Mouse (Mus musculus) retina, embryonic 14.5 days (tissue): ENCODE results near the gene Zc3h7b.
A peak's percentile ranks its signal among the peaks of the same experiment; 100 is the strongest.

ENCODE experiments used
- DNase-seq: peaks from one replicate; pipeline ENCODE4 v3.0.0-alpha.2; 2015; ENCODE audit warnings: low spot score

The Zc3h7b gene

DNA sequence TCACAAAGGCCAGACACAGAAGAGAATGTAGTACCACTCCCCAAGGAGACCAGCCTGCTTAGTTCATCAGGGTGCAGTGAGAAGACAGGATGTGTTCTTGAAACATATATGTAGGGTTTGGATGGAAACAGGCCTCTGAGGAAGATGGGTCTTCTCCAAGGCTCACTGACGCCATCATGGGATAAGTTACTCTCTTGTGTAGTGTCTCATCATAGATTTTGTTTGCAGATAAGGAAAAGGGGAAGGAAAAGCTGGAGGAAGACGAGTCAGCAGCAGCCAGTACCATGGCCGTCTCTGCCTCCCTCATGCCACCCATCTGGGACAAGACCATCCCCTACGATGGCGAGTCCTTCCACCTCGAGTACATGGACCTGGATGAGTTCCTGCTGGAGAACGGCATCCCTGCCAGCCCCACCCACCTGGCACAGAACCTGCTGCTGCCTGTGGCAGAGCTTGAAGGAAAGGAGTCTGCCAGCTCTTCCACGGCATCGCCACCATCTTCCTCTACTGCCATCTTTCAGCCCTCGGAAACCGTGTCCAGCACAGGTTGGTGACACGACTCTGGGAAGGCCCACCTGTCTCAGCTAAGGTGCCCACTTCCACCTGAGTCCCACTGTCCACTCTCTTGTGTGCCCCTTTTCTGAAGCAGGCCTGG is 70.0 kb downstream of the Zc3h7b start:
- DNase-seq, result no peak

DNA sequence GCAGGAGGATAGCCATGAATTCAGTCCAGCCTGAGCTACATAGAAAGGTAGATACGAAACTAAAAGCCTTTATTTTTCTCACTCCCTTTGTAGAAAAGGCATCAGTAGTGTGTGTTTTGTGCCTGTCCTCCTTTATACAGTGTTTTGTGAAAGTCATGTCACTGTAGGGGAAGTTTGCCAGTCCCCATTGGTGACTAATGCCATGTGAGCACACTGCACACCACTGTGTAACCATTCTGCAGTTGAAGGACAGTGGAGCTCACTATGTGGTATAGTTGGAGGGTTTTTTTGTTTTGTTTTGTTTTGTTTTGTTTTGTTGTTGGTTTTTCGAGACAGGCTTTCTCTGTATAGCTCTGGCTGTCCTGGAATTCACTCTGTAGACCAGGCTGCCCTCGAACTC is 73.5 kb downstream of the Zc3h7b start:
- DNase-seq, result no peak

DNA sequence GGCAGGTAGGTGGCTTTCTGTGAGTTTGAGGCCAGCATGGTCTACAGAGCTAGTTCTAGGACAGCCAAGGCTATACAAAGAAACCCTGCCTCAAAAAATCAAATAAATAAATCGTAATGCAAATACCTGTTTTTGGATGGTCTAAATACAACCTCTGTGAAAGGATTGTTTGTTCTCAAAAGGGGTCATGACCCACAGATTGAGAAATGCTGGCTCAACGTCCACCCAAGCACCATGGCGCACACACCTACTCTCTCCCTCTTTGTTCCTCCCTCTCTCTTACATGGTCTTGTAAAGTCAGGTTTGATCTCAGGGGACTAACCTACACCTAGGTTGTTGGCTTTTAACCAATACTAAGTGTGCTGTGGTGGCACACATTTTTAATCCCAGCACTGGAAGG is 77.8 kb downstream of the Zc3h7b start:
- no peak for DNase-seq

DNA sequence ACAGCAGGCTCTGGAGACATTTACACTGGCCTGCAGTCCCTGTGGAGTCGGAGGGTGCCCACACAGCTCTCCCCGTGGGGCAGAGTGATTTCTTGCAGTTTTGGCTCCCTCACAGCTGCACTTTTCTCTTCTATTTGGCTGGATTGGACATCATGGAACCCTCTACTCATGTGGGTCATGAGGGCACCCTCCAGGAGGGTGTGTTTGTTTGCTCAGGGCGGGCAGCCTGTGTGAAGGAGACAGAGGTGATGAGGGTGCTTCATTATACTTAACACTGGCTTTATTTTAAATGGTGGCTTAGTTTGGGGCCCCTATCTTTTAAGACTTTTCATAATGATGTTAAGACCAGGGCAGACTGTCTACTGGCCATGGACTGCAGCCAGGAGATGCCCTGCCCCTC is 80.0 kb downstream of the Zc3h7b start:
- no peak for DNase-seq

DNA sequence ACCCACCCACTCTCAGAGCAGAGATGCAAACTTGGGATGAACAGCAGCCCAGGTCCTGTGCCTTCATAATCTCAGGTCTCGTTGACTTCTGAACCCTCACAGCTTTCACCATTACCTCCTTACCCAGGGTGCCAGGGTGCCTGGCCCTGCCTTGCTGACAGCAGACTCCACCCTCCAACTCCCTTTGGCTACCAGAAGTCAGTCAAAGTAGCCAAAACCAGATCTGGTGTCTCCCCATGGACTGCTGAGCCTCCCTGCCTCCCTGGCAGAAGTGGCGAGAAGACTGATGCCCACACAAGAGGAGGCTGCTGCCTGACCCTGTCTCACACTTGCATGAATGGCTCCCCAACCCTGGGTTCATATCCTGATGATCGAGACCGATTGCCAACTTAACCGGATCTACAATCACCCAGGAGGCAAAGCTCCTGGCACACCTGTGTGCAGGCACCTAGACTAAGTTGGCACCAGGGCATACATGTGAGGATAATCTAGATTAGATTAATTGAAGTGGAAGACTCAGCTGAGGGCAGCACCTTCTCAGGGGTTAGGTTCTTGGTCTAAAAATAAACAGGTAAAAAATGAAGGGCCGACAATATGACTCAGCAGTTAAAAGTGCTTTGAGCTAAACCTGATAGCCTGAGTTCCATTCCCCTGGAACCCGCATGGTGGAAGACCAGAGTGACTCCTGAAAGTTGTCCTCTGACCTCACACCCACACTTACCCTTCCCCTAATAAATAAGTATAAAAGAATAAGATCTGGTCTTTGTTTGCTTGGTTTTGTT is 83.8 kb downstream of the Zc3h7b start:
- DNase-seq, result no peak

DNA sequence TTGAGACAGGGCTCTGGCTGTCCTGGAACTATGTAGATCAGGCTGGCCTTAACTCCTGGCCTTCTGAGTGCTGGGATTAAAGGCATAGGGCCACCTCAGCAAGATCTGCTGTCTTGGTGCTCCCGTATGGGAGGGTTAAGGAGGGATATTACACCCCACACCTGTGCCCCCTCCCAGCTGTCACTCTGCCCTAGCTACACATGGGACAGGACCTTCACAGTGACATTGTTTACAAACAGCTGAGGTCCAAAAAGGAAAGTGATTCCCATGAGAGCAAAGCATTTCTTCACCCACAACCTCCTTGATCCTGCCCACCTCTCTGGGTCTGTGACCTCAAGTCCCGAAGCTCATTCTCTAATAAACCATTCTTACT is 84.3 kb downstream of the Zc3h7b start:
- DNase-seq, result no peak

DNA sequence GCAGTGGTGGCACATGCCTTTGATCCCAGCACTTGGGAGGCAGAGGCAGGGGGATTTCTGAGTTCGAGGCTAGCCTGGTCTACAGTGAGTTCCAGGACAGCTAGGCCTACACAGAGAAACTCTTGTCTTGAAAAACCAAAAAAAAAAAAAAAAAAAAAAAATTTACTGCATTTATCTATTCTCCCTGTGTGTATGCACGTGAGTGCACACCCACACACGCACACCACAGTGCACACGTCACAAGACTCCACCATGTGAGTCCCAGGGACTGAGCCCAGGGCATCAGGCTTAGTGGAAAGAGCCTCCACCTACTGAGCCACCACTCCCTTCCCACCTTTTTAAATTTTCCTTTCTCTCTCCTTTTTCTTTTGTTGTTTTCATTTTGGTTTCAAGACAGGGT is 85.7 kb downstream of the Zc3h7b start:
- no peak for DNase-seq

DNA sequence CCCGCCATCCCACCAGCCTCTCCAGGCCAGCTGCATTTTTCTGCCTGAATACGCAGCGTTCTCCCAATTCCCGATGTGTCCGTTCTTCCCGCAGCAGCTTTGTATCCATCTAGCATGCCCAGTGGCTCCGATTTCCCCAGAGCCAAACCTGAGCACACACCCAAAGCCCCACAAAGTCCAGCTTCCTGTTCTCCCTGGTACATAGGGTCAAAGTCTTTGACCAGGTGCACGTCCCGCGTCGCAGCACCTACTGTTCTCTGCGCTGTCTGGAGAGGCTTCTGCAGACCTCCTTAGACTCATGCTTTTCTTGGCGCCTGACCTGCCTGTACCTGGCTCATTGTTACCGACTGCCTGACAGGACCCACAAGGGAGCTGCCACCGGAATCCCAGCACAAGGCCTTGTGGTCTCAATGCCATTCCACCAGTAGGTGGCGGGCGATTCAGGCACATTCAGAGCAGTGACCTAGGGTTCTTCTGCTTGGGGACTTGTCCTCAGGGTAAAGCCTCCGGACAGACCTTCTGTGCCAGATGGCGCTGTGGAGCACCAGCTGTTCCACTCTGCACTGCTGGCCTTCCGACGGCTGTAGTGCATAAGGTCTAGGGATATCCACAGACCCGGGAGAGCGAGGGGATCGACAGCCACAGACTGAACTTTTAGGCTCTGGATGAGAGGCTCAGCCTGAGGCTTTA is 86.4 kb downstream of the Zc3h7b start:
- DNase-seq, result peak; percentile 97

DNA sequence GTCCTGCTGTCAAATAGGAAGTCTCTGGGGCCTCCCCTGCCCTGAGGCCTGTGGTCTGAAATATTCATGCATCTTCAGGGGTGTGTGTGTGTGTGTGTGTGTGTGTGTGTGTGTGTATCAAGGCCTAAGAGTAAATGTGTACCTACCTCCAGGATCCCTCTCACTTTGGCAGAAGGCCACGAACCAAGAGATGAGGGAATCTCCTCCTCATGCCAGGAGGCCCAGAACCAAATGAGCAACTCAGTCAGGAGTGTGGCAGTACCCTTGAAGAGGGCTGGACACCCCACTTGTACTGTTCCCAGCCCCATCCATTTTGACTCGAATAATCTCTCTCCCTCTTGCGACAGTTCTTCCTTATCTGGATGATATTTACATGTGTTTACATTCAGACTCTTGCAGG is 87.4 kb downstream of the Zc3h7b start:
- DNase-seq, result no peak

DNA sequence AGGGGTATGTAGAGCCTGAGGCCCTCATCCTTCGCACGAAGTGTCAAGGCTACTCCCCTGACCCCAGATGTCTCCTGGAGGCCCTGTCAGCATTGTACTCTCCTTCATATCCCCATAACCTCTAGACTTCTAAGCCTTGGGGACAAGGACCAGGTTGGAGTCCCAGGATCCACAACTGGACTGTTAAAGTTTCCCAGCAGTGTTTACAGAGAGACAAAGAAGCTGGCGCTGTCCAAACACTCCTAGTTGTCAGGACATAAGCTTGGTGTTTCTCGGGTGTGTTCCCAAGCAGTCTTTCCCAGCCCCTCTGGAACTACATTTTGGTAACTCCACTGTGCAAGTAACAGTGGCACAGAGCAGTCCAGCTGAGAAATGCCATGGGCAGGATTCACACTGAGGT is 88.6 kb downstream of the Zc3h7b start:
- DNase-seq, result no peak

DNA sequence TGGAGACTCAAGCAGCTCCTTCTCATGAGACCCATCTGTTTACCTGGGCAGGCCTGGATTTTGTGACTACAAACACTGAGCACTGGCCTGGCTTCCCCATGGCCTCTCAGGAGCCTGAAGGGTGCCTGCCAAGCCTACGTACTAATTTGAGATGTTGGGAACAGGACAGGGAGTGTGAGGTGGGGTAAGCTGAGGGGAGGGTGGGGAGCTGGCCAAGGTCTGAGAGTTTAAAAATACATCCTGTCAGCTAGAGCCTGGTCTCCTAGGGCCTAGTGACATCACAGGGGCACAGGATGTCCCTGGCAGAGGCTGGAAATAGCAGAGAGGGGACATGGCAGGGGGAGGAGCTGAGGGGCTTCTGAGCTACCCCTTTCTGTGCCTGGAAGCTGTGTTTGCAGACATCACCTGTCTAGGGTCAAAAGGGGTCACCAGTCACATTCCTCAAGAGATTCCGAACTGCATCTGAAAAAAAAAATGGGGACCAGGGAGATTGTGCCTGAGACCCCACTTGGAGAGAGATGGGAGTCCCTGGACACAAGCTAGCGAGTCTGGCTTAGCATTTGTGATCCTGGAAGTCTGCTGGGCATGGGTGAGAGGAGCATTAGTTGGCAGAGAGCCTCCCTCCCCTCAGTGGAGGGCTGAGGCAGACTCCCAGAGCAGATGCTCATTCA is 89.4 kb downstream of the Zc3h7b start:
- DNase-seq, result no peak

DNA sequence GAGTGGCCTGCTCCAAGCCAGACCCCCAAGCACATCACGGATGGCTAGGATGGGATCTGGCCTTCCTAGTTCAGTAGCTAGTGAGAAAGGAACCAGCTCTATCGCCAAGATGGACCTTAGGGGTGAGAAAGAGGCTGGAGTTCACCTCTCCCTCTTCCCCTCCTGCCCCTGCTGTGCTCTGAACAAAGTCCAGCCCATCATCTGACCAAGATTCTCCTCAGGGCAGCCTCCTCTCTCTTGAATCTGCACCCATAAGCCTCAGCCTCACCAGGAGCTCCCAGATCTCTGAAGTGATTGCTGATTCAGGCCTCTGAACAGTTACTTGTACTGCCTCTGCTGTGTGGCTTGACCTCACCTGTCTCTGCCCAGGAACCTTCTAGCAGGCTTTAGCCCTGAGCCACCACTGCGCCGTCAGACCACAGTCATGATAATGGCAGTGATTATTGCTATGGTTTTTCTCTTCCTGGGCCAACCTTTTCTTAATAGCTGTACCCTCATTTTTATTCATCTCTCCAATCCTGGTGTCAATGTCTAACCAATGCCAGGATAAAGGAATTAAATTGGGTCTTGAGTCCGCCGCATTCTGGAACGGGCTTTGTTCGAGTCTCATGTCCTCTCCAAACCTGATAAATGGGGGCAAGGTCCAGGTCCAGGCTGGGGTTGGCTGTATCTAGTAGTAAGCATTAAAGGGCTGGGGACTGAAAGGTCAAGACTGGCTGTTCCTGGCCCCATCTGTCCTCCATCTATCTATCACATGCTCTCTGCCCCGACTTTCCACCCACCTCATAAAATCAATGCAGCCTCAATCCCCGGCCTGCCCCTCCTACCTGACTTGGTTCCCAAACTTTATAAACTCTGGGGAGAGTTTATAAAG is 90.4 kb downstream of the Zc3h7b start:
- DNase-seq, result no peak

DNA sequence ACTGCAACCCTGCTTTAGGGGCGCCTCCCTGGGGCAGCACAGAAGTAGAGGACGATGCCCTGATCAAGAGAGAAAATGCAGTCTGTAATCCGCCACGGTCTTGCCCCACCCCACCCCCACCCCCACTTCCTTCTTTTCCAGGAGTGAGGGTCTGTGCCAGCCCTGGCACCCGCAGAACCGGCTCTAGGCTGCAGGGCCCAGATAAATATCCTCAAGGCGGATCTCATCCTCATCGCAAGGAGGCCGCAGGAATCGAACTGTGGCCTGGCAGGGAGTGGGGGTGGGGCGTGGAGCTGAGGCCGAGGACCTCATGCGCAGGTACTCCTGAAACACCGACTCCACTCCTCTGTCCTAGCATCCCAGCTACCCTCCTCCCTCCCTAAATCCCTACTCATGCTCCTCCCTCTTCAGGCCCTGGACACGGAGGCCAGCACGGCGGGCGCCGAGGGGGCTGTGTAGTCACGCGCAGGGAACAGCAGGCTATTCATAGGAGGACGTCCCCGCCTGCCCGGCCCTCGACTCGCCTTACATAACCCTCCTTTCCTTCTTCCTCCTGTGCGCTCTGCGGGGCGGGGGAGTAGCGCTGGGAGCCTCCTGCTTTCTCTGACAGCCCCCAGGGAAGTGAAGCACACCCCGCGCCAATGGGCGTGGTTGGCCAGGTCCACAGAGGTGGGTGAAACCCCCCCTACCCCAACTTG is 91.4 kb downstream of the Zc3h7b start:
- peak; percentile 61 for DNase-seq

DNA sequence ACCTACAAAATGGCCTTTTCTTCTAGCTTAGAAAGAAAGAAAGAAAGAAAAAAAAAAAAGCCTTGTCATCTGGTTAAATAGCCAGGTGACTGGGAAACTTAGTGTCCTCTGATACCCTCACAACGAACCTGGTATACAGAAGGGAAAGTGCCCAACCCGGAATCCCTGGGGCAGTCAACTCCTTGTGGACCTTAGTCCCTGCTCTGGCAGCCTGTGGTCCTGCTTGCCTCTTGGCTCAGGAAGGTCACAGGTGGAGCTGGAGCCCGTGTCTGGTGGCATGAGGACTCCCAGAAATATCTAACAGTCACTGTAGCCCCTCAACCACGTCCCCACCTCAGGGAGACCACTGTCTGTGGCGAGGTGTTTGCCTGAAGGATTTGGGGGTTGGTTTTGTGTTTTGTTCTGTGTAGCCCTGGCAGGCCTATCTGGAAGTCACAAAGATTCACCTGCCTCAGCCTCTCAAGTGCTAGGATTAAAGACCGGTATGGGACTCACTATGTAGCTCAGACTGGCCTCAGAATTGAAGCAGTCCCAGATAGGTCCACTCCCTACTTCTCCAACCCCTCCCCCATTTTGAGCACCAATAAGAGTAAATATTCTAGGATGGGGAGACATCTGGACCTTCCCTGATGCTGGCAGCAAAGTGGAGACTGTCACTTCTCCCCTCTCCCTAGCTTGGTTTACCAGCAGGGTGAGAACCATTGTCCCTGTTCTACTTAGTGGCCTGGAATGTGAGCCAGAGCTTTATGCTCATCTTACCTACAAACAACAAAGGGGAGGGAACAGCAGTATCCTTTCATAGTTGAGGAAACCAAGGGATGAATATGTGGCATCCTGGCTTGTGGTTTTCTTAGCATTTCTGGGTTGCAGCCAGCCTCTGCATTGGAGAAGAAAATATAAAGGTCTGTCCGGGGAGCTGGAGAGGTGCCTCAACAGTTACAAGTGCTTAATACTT is 92.4 kb downstream of the Zc3h7b start:
- DNase-seq, result no peak

DNA sequence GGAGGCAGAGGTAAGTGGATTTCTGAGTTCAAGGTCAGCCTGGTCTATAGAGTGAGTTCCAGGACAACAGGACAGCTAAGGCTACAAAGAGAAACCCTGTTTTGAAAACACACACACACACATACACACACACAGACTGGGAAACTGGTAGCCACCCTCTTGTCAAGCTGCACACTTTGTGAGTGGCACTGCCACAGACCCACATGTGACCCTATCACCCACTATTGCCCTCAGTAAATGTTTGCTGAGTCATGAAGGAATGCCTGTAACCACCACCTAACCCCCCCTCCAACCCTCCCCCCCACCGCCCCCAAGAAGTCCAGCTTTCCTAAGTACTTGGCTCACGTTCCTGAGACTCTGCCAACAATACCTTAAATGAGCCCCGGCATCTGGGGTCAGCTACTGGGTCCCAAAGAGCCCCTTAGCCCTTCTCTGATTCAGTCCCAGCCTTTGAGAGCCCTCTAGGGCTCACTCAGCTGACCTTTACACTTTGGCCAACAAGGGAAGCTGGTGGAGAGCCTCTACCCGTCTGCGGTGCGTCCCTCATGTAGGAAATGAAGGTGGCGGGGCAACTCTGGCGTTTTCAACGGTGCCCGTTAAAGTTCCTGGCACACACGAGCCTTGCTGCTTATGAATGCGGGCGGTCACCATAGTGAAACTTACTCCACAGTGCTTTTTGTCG is 93.8 kb downstream of the Zc3h7b start:
- DNase-seq, result no peak

DNA sequence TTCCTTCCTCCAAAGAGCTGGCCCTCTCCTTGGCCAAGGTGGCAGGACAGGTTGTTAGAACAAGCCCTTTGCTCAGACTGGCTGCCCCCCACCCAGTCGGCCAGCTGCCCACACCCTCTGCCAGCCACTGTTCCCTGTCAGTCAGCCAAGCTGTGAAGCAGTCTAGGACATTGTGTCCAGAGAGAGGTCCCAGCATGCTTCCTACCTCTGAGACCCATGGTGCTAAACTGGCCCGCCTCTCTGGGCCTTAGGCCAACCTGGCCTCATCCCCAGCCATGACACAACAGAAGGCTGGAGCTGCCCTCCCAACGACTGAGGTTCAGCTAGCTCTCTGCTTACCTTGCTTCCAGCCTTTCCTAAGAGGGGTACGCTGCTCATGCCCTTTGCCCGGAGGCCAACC is 94.8 kb downstream of the Zc3h7b start:
- no peak for DNase-seq

DNA sequence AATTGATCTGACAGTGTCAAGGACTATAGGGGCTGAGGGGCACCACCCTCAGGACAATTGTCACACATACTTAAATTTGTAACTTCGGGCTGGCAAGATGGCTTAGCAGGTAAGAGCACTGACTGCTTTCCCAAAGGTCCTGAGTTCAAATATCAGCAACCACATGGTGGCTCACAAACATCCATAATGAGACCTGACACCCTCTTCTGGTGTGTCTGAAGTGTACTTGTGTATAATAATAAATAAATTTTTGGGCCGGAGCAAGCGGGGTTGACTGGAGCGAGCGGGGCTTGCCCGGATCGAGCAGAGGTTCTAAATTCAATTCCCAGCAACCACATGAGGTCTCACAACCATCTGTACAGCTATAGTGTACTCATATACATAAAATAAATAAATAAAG is 95.4 kb downstream of the Zc3h7b start:
- DNase-seq, result no peak

DNA sequence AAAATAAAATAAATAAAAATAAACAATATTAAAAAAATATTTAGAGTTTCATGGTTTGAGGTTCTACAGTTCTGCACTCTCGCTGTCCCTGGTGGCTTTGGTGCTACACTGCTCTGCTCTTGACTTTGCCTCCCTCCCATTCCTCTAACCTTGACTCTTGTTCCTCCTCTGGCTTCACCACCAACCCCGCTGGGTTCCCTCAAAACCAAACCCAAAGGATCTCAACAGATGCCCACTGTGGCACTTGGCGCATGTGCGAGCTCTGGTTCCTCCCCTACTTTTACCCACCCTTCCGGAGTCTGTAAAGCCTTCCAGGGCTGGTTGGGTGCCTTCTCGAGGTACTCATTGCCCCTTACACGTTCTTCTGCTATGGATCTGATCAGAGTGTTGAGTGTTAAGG is 97.4 kb downstream of the Zc3h7b start:
- no peak for DNase-seq

DNA sequence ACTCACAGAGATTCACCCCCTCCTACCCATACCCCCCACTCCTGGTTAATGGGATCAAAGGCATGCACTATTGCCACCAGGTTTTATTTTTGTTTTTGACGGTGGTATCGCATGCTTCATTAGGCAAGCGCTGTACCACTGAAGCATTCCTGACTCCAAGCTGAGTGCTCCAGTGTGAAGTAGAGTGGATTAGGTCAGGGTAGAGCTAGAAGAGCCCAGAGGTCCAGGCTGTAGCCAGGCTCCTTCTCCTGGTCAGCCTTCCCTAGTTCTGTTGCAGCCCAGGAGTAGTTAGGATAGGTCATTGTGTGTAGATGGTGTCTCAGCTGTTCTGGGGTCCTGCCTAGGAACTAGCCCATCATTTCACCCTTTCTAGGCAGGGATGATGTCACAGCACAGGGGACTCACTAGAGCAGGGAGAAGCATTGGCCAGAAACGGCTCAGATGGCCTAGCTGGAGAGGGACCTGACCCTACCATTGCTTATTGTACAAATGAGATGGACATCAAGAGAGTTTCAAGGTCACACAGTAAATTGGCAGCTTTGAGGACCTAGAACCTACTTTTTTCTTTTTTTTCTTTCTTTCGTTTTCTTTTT is 100.3 kb downstream of the Zc3h7b start:
- DNase-seq, result no peak
